ENCODE assay signal across 21 mouse cellular contexts in genomic region chr11:65334286-65334685, GRCm38 (mm10).
DNase-seq lines count a peak whose midpoint lies in the region; ATAC-seq and TF ChIP-seq lines count a peak whose summit lies in the region.
"Had no signal": no experiment of that assay in that cellular context is flagged by ENCODE, and none has a peak within 500 bp of the region (broad histone marks: within the 10 kb centered on the region; RNA-seq: fewer than 3 reads in every experiment).

No protein-coding gene starts in this region.

- TF ChIP-seq CTCF in hindbrain, postnatal 0 days (IDR thresholded peaks at IDR 0.05; ENCODE audit: low read depth): no peak
- no peak for TF ChIP-seq CTCF in midbrain, postnatal 0 days (IDR thresholded peaks at IDR 0.05)

- no peaks in the 10 kb centered on the region for H3K27me3 ChIP-seq in hindbrain, postnatal 0 days (ENCODE audit: insufficient read depth, low read length)
- H3K27me3 ChIP-seq in hindbrain, embryonic 11.5 days (ENCODE audit: control insufficient read depth, insufficient read depth, low read length): no peaks in the 10 kb centered on the region
- no peaks in the 10 kb centered on the region for H3K27me3 ChIP-seq in midbrain, postnatal 0 days (ENCODE audit: insufficient read depth, low read length)
- H3K27me3 ChIP-seq in midbrain, embryonic 15.5 days (replicated peaks): no peaks in the 10 kb centered on the region
- H3K27me3 ChIP-seq: forebrain, embryonic 15.5 days; heart, embryonic 15.5 days had no signal

- H3K27ac ChIP-seq in hindbrain, postnatal 0 days: no peak overlapping the region
- H3K27ac ChIP-seq in hindbrain, embryonic 11.5 days (ENCODE audit: low read depth, low read length): no peak overlapping the region
- H3K27ac ChIP-seq in midbrain, postnatal 0 days (ENCODE audit: low read depth, low read length): no peak overlapping the region
- no peak overlapping the region for H3K27ac ChIP-seq in midbrain, embryonic 15.5 days
- H3K27ac ChIP-seq: forebrain, embryonic 15.5 days; heart, embryonic 15.5 days; hindbrain, embryonic 14.5 days; kidney, postnatal 0 days; limb, embryonic 10.5 days; midbrain, embryonic 10.5 days had no signal

- H3K9me3 ChIP-seq in hindbrain, postnatal 0 days (ENCODE audit: low read length): no peaks in the 10 kb centered on the region
- no peaks in the 10 kb centered on the region for H3K9me3 ChIP-seq in hindbrain, embryonic 11.5 days (ENCODE audit: control insufficient read depth, low read length)
- no peaks in the 10 kb centered on the region for H3K9me3 ChIP-seq in midbrain, postnatal 0 days (ENCODE audit: low read length)
- no peaks in the 10 kb centered on the region for H3K9me3 ChIP-seq in midbrain, embryonic 15.5 days
- H3K9me3 ChIP-seq: forebrain, embryonic 15.5 days; heart, embryonic 15.5 days; limb, embryonic 10.5 days; midbrain, embryonic 10.5 days had no signal

- no peak for ATAC-seq in hindbrain, postnatal 0 days
- no peak for ATAC-seq in hindbrain, embryonic 11.5 days (ENCODE audit: low FRiP score)
- ATAC-seq in midbrain, postnatal 0 days (ENCODE audit: low FRiP score): no peak
- no peak for ATAC-seq in midbrain, embryonic 15.5 days (replicated peaks)
- ATAC-seq: CD4-positive, CD25-positive, alpha-beta regulatory T cell, adult 4 months; forebrain, embryonic 15.5 days; intestine, embryonic 16.5 days; liver, postnatal 0 days had no signal

- 50% methylated on average over 5 of the region's 5 CpGs for WGBS in hindbrain, postnatal 0 days
- 85% methylated on average over 5 of the region's 5 CpGs for WGBS in hindbrain, embryonic 11.5 days
- 64% methylated on average over 5 of the region's 5 CpGs for WGBS in midbrain, postnatal 0 days
- 71% methylated on average over 5 of the region's 5 CpGs for WGBS in midbrain, embryonic 15.5 days

- no peaks in the 10 kb centered on the region for H3K36me3 ChIP-seq in hindbrain, postnatal 0 days (ENCODE audit: insufficient read depth, low read length)
- H3K36me3 ChIP-seq in hindbrain, embryonic 11.5 days (ENCODE audit: control insufficient read depth, insufficient read depth, low read length): no peaks in the 10 kb centered on the region
- H3K36me3 ChIP-seq in midbrain, postnatal 0 days (ENCODE audit: insufficient read depth, low read length): no peaks in the 10 kb centered on the region
- H3K36me3 ChIP-seq in midbrain, embryonic 15.5 days (replicated peaks): no peaks in the 10 kb centered on the region
- H3K36me3 ChIP-seq: forebrain, embryonic 15.5 days; heart, embryonic 15.5 days; limb, embryonic 10.5 days; midbrain, embryonic 10.5 days had no signal

- H3K4me3 ChIP-seq in hindbrain, postnatal 0 days (ENCODE audit: low read length): no peak overlapping the region
- no peak overlapping the region for H3K4me3 ChIP-seq in hindbrain, embryonic 11.5 days (ENCODE audit: low read depth, low read length)
- no peak overlapping the region for H3K4me3 ChIP-seq in midbrain, postnatal 0 days (ENCODE audit: low read depth, low read length)
- no peak overlapping the region for H3K4me3 ChIP-seq in midbrain, embryonic 15.5 days
- H3K4me3 ChIP-seq: erythroblast, embryonic 14.5 days; forebrain, embryonic 15.5 days; heart, embryonic 15.5 days; limb, embryonic 10.5 days; midbrain, embryonic 10.5 days had no signal

- no peak overlapping the region for H3K9ac ChIP-seq in hindbrain, postnatal 0 days (replicated peaks; ENCODE audit: low read length)
- no peak overlapping the region for H3K9ac ChIP-seq in hindbrain, embryonic 11.5 days (ENCODE audit: low read depth, low read length)
- H3K9ac ChIP-seq in midbrain, postnatal 0 days (replicated peaks; ENCODE audit: low read length, poor library complexity, severe bottlenecking): no peak overlapping the region
- H3K9ac ChIP-seq in midbrain, embryonic 15.5 days: no peak overlapping the region
- H3K9ac ChIP-seq: forebrain, embryonic 15.5 days; heart, embryonic 15.5 days; hindbrain, embryonic 14.5 days; liver, postnatal 0 days had no signal

- H3K4me2 ChIP-seq in hindbrain, postnatal 0 days (ENCODE audit: low read depth, low read length): no peak overlapping the region
- H3K4me2 ChIP-seq in hindbrain, embryonic 11.5 days (replicated peaks; ENCODE audit: low read depth, low read length): no peak overlapping the region
- no peak overlapping the region for H3K4me2 ChIP-seq in midbrain, postnatal 0 days (ENCODE audit: low read depth, low read length, poor library complexity, severe bottlenecking)
- no peak overlapping the region for H3K4me2 ChIP-seq in midbrain, embryonic 15.5 days
- H3K4me2 ChIP-seq: forebrain, embryonic 15.5 days; heart, embryonic 15.5 days; hindbrain, embryonic 14.5 days had no signal

- DNase-seq in adrenal gland, postnatal 10 days: peak; percentile 54
- no peak for DNase-seq in adrenal gland, adult 2 months
- DNase-seq in gastrocnemius, adult 18-20 months (ENCODE audit: low spot score): peak; percentile 5
- no peak for DNase-seq in gastrocnemius, postnatal 36 days
- peak; percentile 49 for DNase-seq in hindbrain, postnatal 0 days (ENCODE audit: low spot score)
- no peak for DNase-seq in hindbrain, embryonic 11.5 days (ENCODE audit: low spot score)
- peak; percentile 16 for DNase-seq in midbrain, postnatal 0 days (ENCODE audit: low spot score)
- DNase-seq: gastrocnemius, postnatal 25 days; liver, postnatal 0 days; lung, postnatal 36 days; retina, postnatal 1 day had no signal

- H3K4me1 ChIP-seq in hindbrain, postnatal 0 days (ENCODE audit: insufficient read depth, low read length): no peaks in the 10 kb centered on the region
- H3K4me1 ChIP-seq in hindbrain, embryonic 11.5 days (replicated peaks; ENCODE audit: control insufficient read depth, insufficient read depth, low read length): no peaks in the 10 kb centered on the region
- H3K4me1 ChIP-seq in midbrain, postnatal 0 days (ENCODE audit: insufficient read depth, low read length): no peaks in the 10 kb centered on the region
- no peaks in the 10 kb centered on the region for H3K4me1 ChIP-seq in midbrain, embryonic 15.5 days
- H3K4me1 ChIP-seq: forebrain, embryonic 15.5 days; limb, embryonic 10.5 days; midbrain, embryonic 10.5 days had no signal

- intact Hi-C loops in gastrocnemius, postnatal 36 days (cut with DNase I): no loop called here

Comparison
In these comparisons a context has a peak if more than half of its experiments do, and no peak if none do; other contexts are left out.
1. DNase-seq: peak in adrenal gland, postnatal 10 days (single experiment), gastrocnemius, adult 18-20 months (single experiment), hindbrain, postnatal 0 days (single experiment) and midbrain, postnatal 0 days (single experiment); none in adrenal gland, adult 2 months (single experiment), gastrocnemius, postnatal 36 days (0 of 2) and hindbrain, embryonic 11.5 days (single experiment).